Mouse (Mus musculus) heart, embryonic 16.5 days (tissue): ENCODE measurements at regions not wholly inside any gene's neighbourhood (a gene's known extent, or its start where the extent isn't known, plus 50 kb on each side); places are given as distances from the start of the nearest gene placed in this dataset.
A peak's percentile ranks its signal among the peaks of the same experiment; 100 is the strongest.
"Not testable (repeated sequence)": the region's sequence is repeated elsewhere in the genome, so short reads cannot be mapped to it uniquely, and the experiment has no call there.

Experiments used
- ATAC-seq: fragments of 200-750 bp; cut with Nextera tagmentation; replicated peaks from 2 replicates; pipeline ENCODE4 v1.8.0; 2017; ENCODE audit warnings: moderate number of reproducible peaks; ENCODE audit not compliant: insufficient read depth, low FRiP score; ENCODE audit errors: extremely low read depth
- H3K27ac ChIP-seq: fragments of 300-500 bp; sonication (generic); 2 replicates; pipeline ENCODE4 v1.5.1; 2014; ENCODE audit warnings: mild to moderate bottlenecking, low read length, control low read depth, moderate library complexity
- H3K27me3 ChIP-seq: fragments of 300-500 bp; sonication (generic); 2 replicates; pipeline ENCODE4 v1.6.1; 2014; ENCODE audit warnings: low read length, mixed read lengths; ENCODE audit not compliant: control insufficient read depth, insufficient read depth
- H3K36me3 ChIP-seq: fragments of 300-500 bp; sonication (generic); 2 replicates; pipeline ENCODE4 v1.6.1; 2014; ENCODE audit not compliant: control insufficient read depth, insufficient read depth
- H3K4me1 ChIP-seq: fragments of 300-500 bp; sonication (generic); 2 replicates; pipeline ENCODE4 v1.6.1; 2014; ENCODE audit warnings: low read length, mixed read lengths; ENCODE audit not compliant: control insufficient read depth, insufficient read depth
- H3K4me2 ChIP-seq: fragments of 300-500 bp; sonication (generic); 2 replicates; pipeline ENCODE4 v1.6.1; 2014; ENCODE audit warnings: low read depth, mild to moderate bottlenecking, control low read depth, low read length
- H3K4me3 ChIP-seq: fragments of 300-500 bp; sonication (generic); 2 replicates; pipeline ENCODE4 v1.5.1; 2014; ENCODE audit warnings: mild to moderate bottlenecking, control low read depth, low read length
- H3K9ac ChIP-seq: fragments of 300-500 bp; sonication (generic); 2 replicates; pipeline ENCODE4 v1.6.1; 2014; ENCODE audit warnings: low read length, control low read depth
- H3K9me3 ChIP-seq: fragments of 300-500 bp; sonication (generic); replicated peaks from 2 replicates; pipeline ENCODE4 v1.6.1; 2016; ENCODE audit warnings: low read length; ENCODE audit not compliant: control insufficient read depth
- WGBS: fragments of 180-500 bp; shearing (Covaris S2); extraction: QIAGEN DNeasy Blood & Tissue Kit; methylation state at CpG from one replicate; pipeline ENCODE4 v1.1.7; 2014; 5-methylcytosine and 5-hydroxymethylcytosine counted together

GRCm38 (mm10) chr3:137228416-137228815 lies 112.5 kb upstream of the Emcn start:
- Histone ChIP-seq H3K4me1 (no peaks in the 10 kb centered on the region), H3K27me3 (no peaks in the 10 kb centered on the region), H3K4me3 (no peak overlapping the region), H3K36me3 (no peaks in the 10 kb centered on the region), H3K4me2 (no peak overlapping the region), H3K27ac (no peak overlapping the region), H3K9me3 (no peaks in the 10 kb centered on the region), H3K9ac (no peak overlapping the region)
- no peak for ATAC-seq
- 57% methylated on average over 5 of the region's 5 CpGs for WGBS

GRCm38 (mm10) chr3:137242877-137243276 lies 98.0 kb upstream of the Emcn start:
- H3K27me3 ChIP-seq: no peaks in the 10 kb centered on the region
- no peaks in the 10 kb centered on the region for H3K36me3 ChIP-seq
- H3K9me3 ChIP-seq: no peaks in the 10 kb centered on the region
- 31% methylated on average over 1 of the region's 1 CpGs for WGBS
- H3K4me2 ChIP-seq: no peak overlapping the region
- H3K4me3 ChIP-seq: no peak overlapping the region
- H3K27ac ChIP-seq: no peak overlapping the region
- no peak for ATAC-seq
- H3K9ac ChIP-seq: no peak overlapping the region
- no peaks in the 10 kb centered on the region; the same call in none of the 2 replicates for H3K4me1 ChIP-seq

GRCm38 (mm10) chr3:137263907-137264306 lies 77.0 kb upstream of the Emcn start:
- 90% methylated on average over 4 of the region's 4 CpGs for WGBS
- no peak for ATAC-seq
- no peak overlapping the region for H3K27ac ChIP-seq

GRCm38 (mm10) chr3:137267752-137268151 lies 73.1 kb upstream of the Emcn start:
- Histone ChIP-seq H3K27ac (no peak overlapping the region), H3K4me1 (no peaks in the 10 kb centered on the region), H3K4me2 (no peak overlapping the region), H3K36me3 (no peaks in the 10 kb centered on the region), H3K27me3 (no peaks in the 10 kb centered on the region), H3K9me3 (no peaks in the 10 kb centered on the region), H3K4me3 (no peak overlapping the region), H3K9ac (no peak overlapping the region)
- 74% methylated on average over 1 of the region's 1 CpGs for WGBS
- ATAC-seq: no peak

More at GRCm38 (mm10) chr3:137263907-137264306, 77.0 kb upstream of the Emcn start:
- Histone ChIP-seq H3K9me3 (no peaks in the 10 kb centered on the region), H3K4me1 (no peaks in the 10 kb centered on the region), H3K4me3 (no peak overlapping the region), H3K36me3 (no peaks in the 10 kb centered on the region), H3K9ac (no peak overlapping the region), H3K4me2 (no peak overlapping the region), H3K27me3 (no peaks in the 10 kb centered on the region)

GRCm38 (mm10) chr3:137275444-137275843 lies 65.4 kb upstream of the Emcn start:
- Histone ChIP-seq H3K27me3 (no peaks in the 10 kb centered on the region), H3K27ac (no peak overlapping the region), H3K9ac (no peak overlapping the region), H3K4me3 (no peak overlapping the region), H3K4me2 (no peak overlapping the region), H3K36me3 (no peaks in the 10 kb centered on the region), H3K9me3 (no peaks in the 10 kb centered on the region), H3K4me1 (no peaks in the 10 kb centered on the region)
- no peak for ATAC-seq
- WGBS: 63% methylated on average over 8 of the region's 8 CpGs

- Histone ChIP-seq H3K27me3 (no peaks in the 10 kb centered on the region), H3K9ac (no peak overlapping the region), H3K36me3 (no peaks in the 10 kb centered on the region), H3K4me1 (no peaks in the 10 kb centered on the region), H3K9me3 (no peaks in the 10 kb centered on the region), H3K4me3 (no peak overlapping the region), H3K27ac (no peak overlapping the region), H3K4me2 (no peak overlapping the region)
- ATAC-seq: no peak
- WGBS: 85% methylated on average over 1 of the region's 1 CpGs
Observed at GRCm38 (mm10) chr3:137279284-137279683, 61.6 kb upstream of the Emcn start.

- H3K27ac ChIP-seq: no peak overlapping the region
- no peaks in the 10 kb centered on the region for H3K4me1 ChIP-seq
- no peaks in the 10 kb centered on the region for H3K27me3 ChIP-seq
- no peak overlapping the region for H3K9ac ChIP-seq
- 64% methylated on average over 7 of the region's 7 CpGs for WGBS
- no peaks in the 10 kb centered on the region for H3K9me3 ChIP-seq
- no peaks in the 10 kb centered on the region for H3K36me3 ChIP-seq
- 0 out of 2 replicates have a peak, but pooled peaks have one; percentile 55 for ATAC-seq
- H3K4me3 ChIP-seq: no peak overlapping the region
- no peak overlapping the region for H3K4me2 ChIP-seq
Observed at GRCm38 (mm10) chr3:137281052-137281451, 59.8 kb upstream of the Emcn start.

GRCm38 (mm10) chr3:137287558-137287957 lies 53.3 kb upstream of the Emcn start:
- H3K9me3 ChIP-seq, H3K36me3 ChIP-seq, H3K27ac ChIP-seq, H3K9ac ChIP-seq, H3K27me3 ChIP-seq, H3K4me1 ChIP-seq, H3K4me3 ChIP-seq, ATAC-seq, H3K4me2 ChIP-seq: not testable (repeated sequence)
- 84% methylated on average over 11 of the region's 11 CpGs for WGBS

- Histone ChIP-seq H3K4me3 (no peak overlapping the region), H3K27ac (no peak overlapping the region), H3K27me3 (no peaks in the 10 kb centered on the region), H3K4me2 (no peak overlapping the region), H3K9me3 (no peaks in the 10 kb centered on the region), H3K36me3 (no peaks in the 10 kb centered on the region), H3K4me1 (no peaks in the 10 kb centered on the region), H3K9ac (no peak overlapping the region)
- ATAC-seq: no peak
- WGBS: 85% methylated on average over 7 of the region's 7 CpGs
Observed at GRCm38 (mm10) chr3:137288301-137288942, 52.4 kb upstream of the Emcn start.
